Mouse (Mus musculus): ENCODE results near the gene Gm44502.

Gm44502 gene

GRCm38 (mm10) chr15:89402471-89402870, 27.0 kb downstream of the Gm44502 start:
- no peak for DNase-seq (ENCODE audit: low read depth in 1 of 2, low spot score in 2 of 2)

GRCm38 (mm10) chr15:89399716-89400115, 29.8 kb downstream of the Gm44502 start:
- no peak for DNase-seq (ENCODE audit: low read depth in 1 of 2, low spot score in 2 of 2)

- no peak for DNase-seq (ENCODE audit: low read depth in 1 of 2, low spot score in 2 of 2)
Observed at GRCm38 (mm10) chr15:89398146-89398545, 31.4 kb downstream of the Gm44502 start.

GRCm38 (mm10) chr15:89396883-89397282, 32.6 kb downstream of the Gm44502 start:
- DNase-seq (ENCODE audit: low read depth in 1 of 2, low spot score in 2 of 2): no peak

GRCm38 (mm10) chr15:89390081-89390480, 39.4 kb downstream of the Gm44502 start:
- no peak for DNase-seq (ENCODE audit: low read depth in 1 of 2, low spot score in 2 of 2)

GRCm38 (mm10) chr15:89387127-89387526, 42.4 kb downstream of the Gm44502 start:
- DNase-seq (ENCODE audit: low read depth in 1 of 2, low spot score in 2 of 2): no peak

- DNase-seq (ENCODE audit: low read depth in 1 of 2, low spot score in 2 of 2): no peak
Observed at GRCm38 (mm10) chr15:89384617-89385016, 44.9 kb downstream of the Gm44502 start, which contains the start of gene Klhdc7b. TSS of gene Klhdc7b (plus strand) at chr15:89384917.

GRCm38 (mm10) chr15:89379429-89379828, 50.1 kb downstream of the Gm44502 start:
- DNase-seq (ENCODE audit: low read depth in 1 of 2, low spot score in 2 of 2): no peak

GRCm38 (mm10) chr15:89378831-89379401, 50.6 kb downstream of the Gm44502 start, which contains the start of gene Odf3b:
TSS of gene Odf3b (minus strand) at chr15:89379282.
- no peak for DNase-seq (ENCODE audit: low read depth in 1 of 2, low spot score in 2 of 2)

GRCm38 (mm10) chr15:89377938-89378828, 51.3 kb downstream of the Gm44502 start:
- no peak for DNase-seq (ENCODE audit: low read depth in 1 of 2, low spot score in 2 of 2)

- DNase-seq (ENCODE audit: low read depth in 1 of 2, low spot score in 2 of 2): no peak
Observed at GRCm38 (mm10) chr15:89377362-89377761, 52.1 kb downstream of the Gm44502 start.

- DNase-seq (ENCODE audit: low read depth in 1 of 2, low spot score in 2 of 2): no peak
Observed at GRCm38 (mm10) chr15:89376957-89377356, 52.5 kb downstream of the Gm44502 start, which contains the start of gene Tymp. TSS of gene Tymp (minus strand) at chr15:89377039.

- no peak for DNase-seq (ENCODE audit: low read depth in 1 of 2, low spot score in 2 of 2)
Observed at GRCm38 (mm10) chr15:89376040-89376439, 53.5 kb downstream of the Gm44502 start.

- no peak for DNase-seq (ENCODE audit: low read depth in 1 of 2, low spot score in 2 of 2)
Observed at GRCm38 (mm10) chr15:89374801-89375534, 54.5 kb downstream of the Gm44502 start.

GRCm38 (mm10) chr15:89374340-89374739, 55.2 kb downstream of the Gm44502 start:
- DNase-seq (ENCODE audit: low read depth in 1 of 2, low spot score in 2 of 2): no peak

- peak; percentile 71 to 86 for DNase-seq (ENCODE audit: low read depth in 1 of 2, low spot score in 2 of 2)
Observed at GRCm38 (mm10) chr15:89373762-89374248, 55.7 kb downstream of the Gm44502 start, which contains the start of gene Sco2. TSS of gene Sco2 (minus strand) at chr15:89373846.

GRCm38 (mm10) chr15:89373027-89373761, 56.3 kb downstream of the Gm44502 start:
- DNase-seq (ENCODE audit: low read depth in 1 of 2, low spot score in 2 of 2): peak; percentile 55 to 75

- no peak for DNase-seq (ENCODE audit: low read depth in 1 of 2, low spot score in 2 of 2)
Observed at GRCm38 (mm10) chr15:89372536-89372935, 57.0 kb downstream of the Gm44502 start.

- no peak for DNase-seq (ENCODE audit: low read depth in 1 of 2, low spot score in 2 of 2)
Observed at GRCm38 (mm10) chr15:89372068-89372467, 57.4 kb downstream of the Gm44502 start.
